Mouse (Mus musculus) liver, embryonic 16.5 days (tissue): ENCODE measurements around the gene Gm17428. TPM values are rescaled to one million over a fixed set of nuclear protein-coding genes. Genes with fewer than 3 reads are reported as not detected.

Source experiments
- ATAC-seq: fragments of 200-750 bp; cut with Nextera tagmentation; 2 replicates; pipeline ENCODE4 v1.8.0; 2017; ENCODE audit warnings: low read depth, mild to moderate bottlenecking, moderate number of reproducible peaks, moderate library complexity
- H3K27ac ChIP-seq: fragments of 300-500 bp; sonication (generic); 2 replicates; pipeline ENCODE4 v1.5.1; 2014; ENCODE audit warnings: mild to moderate bottlenecking, low read length
- H3K27me3 ChIP-seq: fragments of 300-500 bp; sonication (generic); 2 replicates; pipeline ENCODE4 v1.6.1; 2014; ENCODE audit warnings: low read depth, low read length, mixed read lengths; ENCODE audit not compliant: control insufficient read depth, insufficient read depth
- H3K36me3 ChIP-seq: fragments of 300-500 bp; sonication (generic); 2 replicates; pipeline ENCODE4 v1.6.1; 2014; ENCODE audit warnings: mild to moderate bottlenecking; ENCODE audit not compliant: control insufficient read depth, insufficient read depth
- H3K4me1 ChIP-seq: fragments of 300-500 bp; sonication (generic); 2 replicates; pipeline ENCODE4 v1.6.1; 2014; ENCODE audit warnings: low read depth, low read length, mixed read lengths; ENCODE audit not compliant: control insufficient read depth
- H3K4me2 ChIP-seq: fragments of 300-500 bp; sonication (generic); 2 replicates; pipeline ENCODE4 v1.6.1; 2014; ENCODE audit warnings: low read depth, low read length, mixed read lengths
- H3K4me3 ChIP-seq: fragments of 300-500 bp; sonication (generic); 2 replicates; pipeline ENCODE4 v1.5.1; 2014; ENCODE audit warnings: low read depth, mild to moderate bottlenecking, low read length
- H3K9ac ChIP-seq: fragments of 300-500 bp; sonication (generic); 2 replicates; pipeline ENCODE4 v1.6.1; 2014; ENCODE audit warnings: low read depth, low read length
- H3K9me3 ChIP-seq: fragments of 300-500 bp; sonication (generic); replicated peaks from 2 replicates; pipeline ENCODE4 v1.6.1; 2016; ENCODE audit warnings: low read length; ENCODE audit not compliant: control insufficient read depth
- WGBS: fragments of 180-500 bp; shearing (Covaris S2); extraction: QIAGEN DNeasy Blood & Tissue Kit; methylation state at CpG from one replicate; pipeline ENCODE4 v1.1.7; 2014; ENCODE audit not compliant: insufficient replicate concordance; 5-methylcytosine and 5-hydroxymethylcytosine counted together
- polyA plus RNA-seq: library from polyadenylated mRNA; unstranded; fragments of >200 nt; fragmentation: Nextera tagmentation; extraction: Ambion mirVana; gene quantifications from 2 replicates; pipeline ENCODE4 v1.2.1, GENCODE M21; 2015

The Gm17428 gene
- polyA plus RNA-seq, 1 experiment from 2014 or later = not detected

DNA sequence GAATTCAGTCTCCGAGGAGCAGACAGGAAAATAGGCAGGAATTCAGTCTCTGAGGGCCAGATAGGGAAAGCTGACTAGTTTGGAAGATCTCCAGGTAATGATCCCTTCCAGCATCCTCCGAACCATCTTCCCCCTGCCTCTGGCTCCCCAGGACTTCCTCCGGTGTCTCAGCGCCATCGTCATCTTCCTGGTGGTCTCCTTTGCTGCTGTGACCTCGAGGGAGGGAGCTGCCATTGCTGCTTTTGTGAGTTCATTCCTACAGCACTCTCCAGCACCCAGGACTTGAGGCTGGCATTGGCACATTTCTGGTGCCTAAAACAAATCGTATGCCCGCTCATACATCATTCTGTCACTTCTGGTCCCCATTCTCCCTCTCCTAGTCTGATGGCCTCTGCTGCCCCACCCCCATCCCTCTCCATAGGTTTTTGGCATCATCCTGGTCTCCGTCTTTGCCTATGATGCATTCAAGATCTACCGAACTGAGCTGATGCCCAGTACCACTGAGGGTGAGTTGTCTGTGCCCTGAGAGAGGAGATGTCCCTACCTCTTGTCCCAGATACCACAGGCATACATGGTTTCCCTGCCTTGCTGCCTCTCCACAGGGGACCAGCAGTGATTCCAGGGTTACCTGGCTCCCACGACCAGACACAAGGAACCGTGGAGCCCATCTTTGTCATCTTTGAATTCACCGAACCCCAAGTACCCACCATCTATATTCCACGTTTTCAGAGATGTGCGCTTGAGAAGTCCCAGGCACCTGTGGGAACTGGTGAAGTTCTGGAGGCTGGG lies 38.1 kb upstream of the Gm17428 start:
- H3K9me3 ChIP-seq = no peaks in the 10 kb centered on the region
- H3K4me3 ChIP-seq = no peak overlapping the region
- H3K27ac ChIP-seq = no peak overlapping the region
- H3K27me3 ChIP-seq = no peaks in the 10 kb centered on the region
- H3K36me3 ChIP-seq = no peaks in the 10 kb centered on the region
- no peak overlapping the region for H3K9ac ChIP-seq
- no peak for ATAC-seq
- no peaks in the 10 kb centered on the region for H3K4me1 ChIP-seq
- no peak overlapping the region for H3K4me2 ChIP-seq
- 60% methylated on average over 15 of the region's 15 CpGs for WGBS

GRCm38 (mm10) chr14:54939434-54940175 lies 37.1 kb upstream of the Gm17428 start:
- H3K27me3 ChIP-seq = no peaks in the 10 kb centered on the region
- no peak overlapping the region for H3K9ac ChIP-seq
- H3K9me3 ChIP-seq = no peaks in the 10 kb centered on the region
- H3K4me2 ChIP-seq = no peak overlapping the region
- no peaks in the 10 kb centered on the region for H3K36me3 ChIP-seq
- no peak overlapping the region for H3K27ac ChIP-seq
- ATAC-seq = no peak
- WGBS = 38% methylated on average over 12 of the region's 12 CpGs
- H3K4me1 ChIP-seq = no peaks in the 10 kb centered on the region
- no peak overlapping the region for H3K4me3 ChIP-seq

- no peaks in the 10 kb centered on the region for H3K4me1 ChIP-seq
- H3K27me3 ChIP-seq = no peaks in the 10 kb centered on the region
- H3K4me3 ChIP-seq = no peak overlapping the region
- no peak overlapping the region for H3K27ac ChIP-seq
- H3K4me2 ChIP-seq = no peak overlapping the region
- ATAC-seq = no peak
- whole genome bisulfite sequencing = 43% methylated on average over 3 of the region's 3 CpGs
- H3K9ac ChIP-seq = no peak overlapping the region
- no peaks in the 10 kb centered on the region for H3K36me3 ChIP-seq
- no peaks in the 10 kb centered on the region for H3K9me3 ChIP-seq
Observed at GRCm38 (mm10) chr14:54940176-54940530, 36.6 kb upstream of the Gm17428 start.

DNA sequence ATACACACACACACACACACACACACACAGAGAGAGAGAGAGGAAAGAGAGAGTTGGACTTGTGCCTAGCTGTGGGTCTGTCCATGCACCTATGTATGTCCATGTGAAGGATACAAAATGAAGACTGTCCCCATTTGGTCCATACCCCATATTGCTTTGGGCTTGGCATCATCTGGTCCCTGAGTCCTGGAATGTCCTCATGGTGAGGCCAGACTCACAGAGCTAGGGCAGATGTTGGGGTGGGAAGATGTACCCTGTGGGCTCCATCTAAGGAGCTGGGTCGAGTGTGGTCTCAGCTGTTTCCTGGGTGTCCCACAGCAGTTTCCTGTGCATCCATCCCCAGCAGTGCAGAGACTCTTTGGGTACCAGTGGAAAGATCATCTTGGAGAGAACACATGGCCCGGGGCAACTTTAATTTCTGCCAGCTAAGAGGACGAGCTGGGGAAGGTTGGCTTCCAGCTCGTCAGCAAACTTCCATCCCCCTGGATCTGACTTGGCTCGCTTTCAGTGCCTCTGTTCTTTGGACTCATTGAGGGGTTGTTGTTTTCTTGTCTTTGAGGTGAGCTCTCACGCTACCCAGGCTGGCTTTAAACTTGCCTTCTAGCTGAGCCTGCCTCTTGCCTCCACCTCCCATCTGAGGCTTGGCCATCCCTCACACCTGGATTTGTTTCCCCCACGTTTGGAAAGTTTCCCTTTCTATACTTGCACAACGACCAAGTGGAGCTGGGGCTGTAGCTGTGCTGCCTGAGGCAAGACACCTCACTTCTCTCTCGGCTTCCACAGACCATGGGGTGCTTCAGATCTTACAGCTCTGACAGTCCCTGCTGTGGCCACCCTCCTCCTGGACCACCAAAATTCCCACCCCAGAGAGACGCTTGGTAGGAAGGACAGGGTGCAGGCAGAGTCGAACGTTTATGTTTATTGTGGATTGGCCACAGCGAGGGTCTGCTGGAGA lies 35.4 kb upstream of the Gm17428 start:
- H3K9ac ChIP-seq = no peak overlapping the region
- H3K4me3 ChIP-seq = no peak overlapping the region
- no peaks in the 10 kb centered on the region for H3K27me3 ChIP-seq
- no peaks in the 10 kb centered on the region for H3K9me3 ChIP-seq
- WGBS = 42% methylated on average over 13 of the region's 13 CpGs
- H3K4me2 ChIP-seq = no peak overlapping the region
- no peaks in the 10 kb centered on the region for H3K36me3 ChIP-seq
- H3K27ac ChIP-seq = no peak overlapping the region
- no peaks in the 10 kb centered on the region for H3K4me1 ChIP-seq
- ATAC-seq = no peak

DNA sequence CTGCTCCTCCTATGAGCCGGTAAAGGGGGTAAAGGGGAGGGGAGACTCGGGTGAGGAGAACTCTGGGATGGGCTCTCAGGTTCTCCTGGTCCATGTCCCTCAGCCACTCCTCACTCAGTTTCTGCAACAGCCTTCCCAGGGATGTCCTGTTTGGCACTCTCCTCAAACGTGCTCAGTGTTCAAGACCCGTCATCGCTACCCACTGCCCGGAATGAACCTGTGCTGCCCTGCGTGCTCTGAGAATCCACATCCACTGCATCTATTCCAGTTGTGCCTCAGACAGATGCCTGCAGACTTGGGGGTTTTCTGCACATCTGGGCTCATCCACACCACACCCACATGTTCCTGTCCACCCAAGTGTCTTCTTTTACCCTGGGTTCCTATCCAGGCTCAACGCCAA lies 34.3 kb upstream of the Gm17428 start:
- H3K4me1 ChIP-seq = no peaks in the 10 kb centered on the region
- no peak overlapping the region for H3K27ac ChIP-seq
- no peak overlapping the region for H3K9ac ChIP-seq
- no peak overlapping the region for H3K4me2 ChIP-seq
- H3K27me3 ChIP-seq = no peaks in the 10 kb centered on the region
- 65% methylated on average over 8 of the region's 8 CpGs for WGBS
- H3K9me3 ChIP-seq = no peaks in the 10 kb centered on the region
- H3K36me3 ChIP-seq = no peaks in the 10 kb centered on the region
- no peak for ATAC-seq
- H3K4me3 ChIP-seq = no peak overlapping the region

DNA sequence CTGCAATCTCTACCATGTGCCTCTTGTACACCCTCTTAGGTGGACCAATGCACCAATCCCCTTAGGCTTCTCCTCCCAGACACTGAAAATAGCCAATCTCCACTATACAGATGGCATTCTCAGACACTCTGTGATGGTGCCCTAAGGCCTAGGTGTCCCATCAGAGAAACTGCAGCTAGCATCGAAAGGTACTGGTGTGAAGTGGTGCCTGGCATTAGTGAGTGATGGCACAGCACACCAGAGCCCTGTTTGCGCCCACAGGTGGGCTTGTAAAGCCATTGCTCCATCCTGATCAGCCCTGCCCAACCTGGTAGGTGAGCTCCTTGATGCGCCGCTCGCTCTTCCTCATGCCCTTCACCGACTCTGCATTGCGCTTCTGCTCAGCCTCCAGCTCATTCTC lies 32.8 kb upstream of the Gm17428 start:
- Histone ChIP-seq H3K4me1 (no peaks in the 10 kb centered on the region), H3K36me3 (no peaks in the 10 kb centered on the region), H3K4me3 (no peak overlapping the region), H3K9ac (no peak overlapping the region), H3K4me2 (no peak overlapping the region), H3K9me3 (no peaks in the 10 kb centered on the region), H3K27ac (no peak overlapping the region), H3K27me3 (no peaks in the 10 kb centered on the region)
- no peak for ATAC-seq
- 71% methylated on average over 7 of the region's 7 CpGs for WGBS

GRCm38 (mm10) chr14:54944939-54945338 lies 31.8 kb upstream of the Gm17428 start:
- no peaks in the 10 kb centered on the region for H3K9me3 ChIP-seq
- H3K4me3 ChIP-seq = no peak overlapping the region
- no peak for ATAC-seq
- 42% methylated on average over 2 of the region's 2 CpGs for WGBS
- no peak overlapping the region for H3K27ac ChIP-seq
- H3K4me1 ChIP-seq = no peaks in the 10 kb centered on the region
- no peak overlapping the region for H3K4me2 ChIP-seq
- H3K27me3 ChIP-seq = no peaks in the 10 kb centered on the region
- no peak overlapping the region for H3K9ac ChIP-seq
- no peaks in the 10 kb centered on the region for H3K36me3 ChIP-seq

DNA sequence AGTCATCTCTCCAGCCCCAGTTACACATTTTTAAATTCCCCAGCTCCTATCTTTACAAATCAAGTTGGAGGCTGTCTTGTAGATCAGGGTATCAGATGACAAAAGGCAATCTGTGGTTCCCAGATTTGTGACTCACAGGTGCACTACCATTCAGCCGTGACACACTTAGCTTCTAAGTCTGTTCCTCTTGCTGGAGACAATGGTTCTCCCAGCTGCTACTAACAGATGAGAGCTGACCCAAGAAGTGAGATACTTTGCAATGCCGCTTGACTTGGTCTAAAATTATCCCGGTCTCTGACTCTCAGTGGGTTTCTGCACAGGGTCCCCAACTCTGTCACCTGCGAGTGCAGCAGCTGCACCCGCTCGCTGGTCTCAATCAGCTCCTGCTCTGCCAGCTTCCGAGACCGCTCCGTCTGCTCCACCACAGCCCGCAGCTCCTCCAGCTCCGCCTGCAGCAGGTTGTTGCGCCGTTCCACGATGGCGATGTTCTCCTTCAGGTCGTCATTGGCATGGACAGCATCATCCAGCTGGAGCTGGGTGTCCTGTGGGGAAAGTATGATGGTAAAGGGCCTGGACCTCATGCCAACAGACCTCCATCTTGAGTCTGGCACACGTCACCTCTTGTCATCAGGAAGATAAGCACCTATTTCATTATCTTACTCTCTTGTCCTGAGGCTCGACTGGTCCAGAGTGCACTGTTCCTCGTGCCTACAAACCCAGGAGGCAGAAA lies 30.6 kb upstream of the Gm17428 start:
- WGBS = 69% methylated on average over 19 of the region's 19 CpGs
- no peaks in the 10 kb centered on the region for H3K4me1 ChIP-seq
- H3K27ac ChIP-seq = no peak overlapping the region
- no peaks in the 10 kb centered on the region for H3K36me3 ChIP-seq
- H3K9ac ChIP-seq = no peak overlapping the region
- no peak for ATAC-seq
- no peak overlapping the region for H3K4me2 ChIP-seq
- H3K27me3 ChIP-seq = no peaks in the 10 kb centered on the region
- no peak overlapping the region for H3K4me3 ChIP-seq
- no peaks in the 10 kb centered on the region for H3K9me3 ChIP-seq
